Mouse (Mus musculus) heart, postnatal 36 days (tissue): ENCODE results near the gene Olfr33. TPM values are rescaled to one million over a fixed set of nuclear protein-coding genes. Genes with fewer than 3 reads are reported as not detected.

Experiments
- DNase-seq, 2 experiments: peaks; one replicate each; pipeline ENCODE4 v3.0.0; 2021 to 2022
- intact Hi-C: fragments of 180-260 bp; cut with DNase I; formaldehyde crosslinking; loops from one replicate; pipeline ENCODE4 v1.15.1; 2025
- total RNA-seq, 2 experiments: library from RNA; stranded (reverse); gene quantifications; 2 replicates each; pipeline ENCODE4 v1.2.3; 2021

Olfr33 gene
- not detected for total RNA-seq

DNA sequence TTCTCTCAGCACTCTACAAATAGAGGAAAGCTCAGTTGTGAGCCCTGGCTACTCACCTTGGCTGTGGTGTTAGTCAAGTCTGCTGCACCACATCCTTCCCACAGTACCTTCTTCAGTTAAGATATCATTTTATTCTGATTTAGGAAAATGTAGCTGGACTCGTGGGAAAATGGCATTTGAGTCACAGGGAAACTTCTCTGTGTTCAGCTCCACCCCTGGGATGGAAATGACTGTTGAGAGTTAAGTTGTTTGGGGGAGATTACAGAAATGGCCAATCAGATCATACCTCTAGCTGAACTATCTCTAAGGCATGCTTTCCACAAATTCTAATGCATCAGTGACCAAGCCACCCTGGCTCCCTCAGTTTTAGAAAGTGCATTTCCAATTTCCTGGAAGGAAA lies at the start of gene Olfr33:
Olfr33 (minus strand) TSS at position 101 of the 400 bp plus-strand sequence.
- DNase-seq = no peak
- intact Hi-C loops = no loop called here

DNA sequence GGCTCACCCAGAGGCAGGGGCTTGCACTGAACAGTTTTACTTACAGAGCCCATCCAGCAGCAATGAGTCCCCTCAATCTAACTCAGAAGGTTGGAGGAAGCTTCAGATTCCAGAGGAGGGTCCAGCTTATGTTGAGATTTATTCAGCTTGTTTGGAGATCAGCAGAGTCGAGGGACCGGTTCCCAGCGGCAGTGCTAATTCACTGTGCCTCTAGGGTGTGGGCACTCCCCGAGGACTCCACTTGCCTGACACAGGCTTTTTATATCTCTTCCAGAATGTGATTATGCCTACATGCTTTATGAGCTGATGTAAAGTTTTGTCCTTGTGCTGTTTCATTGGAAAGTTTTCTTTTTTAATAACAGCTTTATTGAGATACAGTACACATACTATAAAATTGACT lies 40.4 kb upstream of the Olfr33 start, which contains the start of the genes Olfr560 and Olfr78:
Olfr560 (minus strand) TSS at position 101 of the 400 bp plus-strand sequence.
Olfr78 (minus strand) TSS at position 206 of the 400 bp plus-strand sequence.
- intact Hi-C loops = loop anchor here (10.0 kb wide), 1 partner anchor 156 kb away; the partner anchor contains the start of gene Olfr571
- DNase-seq = no peak

DNA sequence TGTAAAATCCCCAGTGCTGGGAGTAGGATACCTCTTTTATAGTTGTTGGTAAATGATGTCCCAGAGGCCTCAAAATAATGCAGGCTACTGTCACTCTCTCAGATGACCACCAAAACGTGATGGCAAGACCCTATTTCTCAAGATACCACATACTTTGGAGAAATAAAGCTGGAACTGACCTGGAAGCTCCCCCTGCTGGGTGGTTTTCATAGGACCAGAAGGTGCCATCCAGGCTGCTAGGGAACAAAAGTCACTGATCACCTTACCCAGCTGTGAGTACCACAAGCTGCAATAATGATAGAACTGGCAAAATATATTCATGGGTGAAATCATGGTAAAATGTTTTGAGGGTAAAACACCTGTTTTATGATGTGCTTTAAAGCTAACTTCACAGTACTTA lies 33.2 kb upstream of the Olfr33 start:
- intact Hi-C loops = loop anchor here (2.0 to 10.0 kb wide), 3 partner anchors 87 to 239 kb away; partner anchors contain the start of genes Olfr556 and Olfr571
- peak in 1 of 2 experiments; percentile 6 for DNase-seq

DNA sequence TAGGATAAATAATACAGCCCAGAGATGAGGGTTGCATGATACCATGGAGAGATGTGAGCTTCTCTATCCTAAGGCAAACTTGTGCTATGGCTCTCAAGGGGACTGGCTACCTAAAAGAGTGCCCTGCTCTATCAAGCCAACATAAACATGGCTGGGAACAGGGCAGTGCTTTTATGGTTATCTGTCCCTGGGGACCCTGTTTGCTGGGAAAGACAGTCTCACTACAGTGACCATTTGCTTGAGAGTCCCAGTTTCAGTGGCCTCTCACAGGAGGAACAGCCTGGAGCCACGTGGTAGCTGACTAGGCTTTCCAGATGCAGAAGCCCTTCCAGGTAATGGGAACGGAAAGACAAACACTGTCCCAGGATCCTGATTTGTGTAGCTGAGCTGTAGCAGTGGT lies 18.8 kb upstream of the Olfr33 start:
- DNase-seq = no peak
- intact Hi-C loops = no loop called here

GRCm38 (mm10) chr7:102733793-102734192 lies 14.9 kb upstream of the Olfr33 start:
- intact Hi-C loops = no loop called here
- DNase-seq = no peak

GRCm38 (mm10) chr7:102727391-102727790 lies 8.5 kb upstream of the Olfr33 start, which contains the start of gene Olfr559:
Olfr559 (minus strand) TSS chr7:102727491.
- intact Hi-C loops = no loop called here
- DNase-seq = no peak

DNA sequence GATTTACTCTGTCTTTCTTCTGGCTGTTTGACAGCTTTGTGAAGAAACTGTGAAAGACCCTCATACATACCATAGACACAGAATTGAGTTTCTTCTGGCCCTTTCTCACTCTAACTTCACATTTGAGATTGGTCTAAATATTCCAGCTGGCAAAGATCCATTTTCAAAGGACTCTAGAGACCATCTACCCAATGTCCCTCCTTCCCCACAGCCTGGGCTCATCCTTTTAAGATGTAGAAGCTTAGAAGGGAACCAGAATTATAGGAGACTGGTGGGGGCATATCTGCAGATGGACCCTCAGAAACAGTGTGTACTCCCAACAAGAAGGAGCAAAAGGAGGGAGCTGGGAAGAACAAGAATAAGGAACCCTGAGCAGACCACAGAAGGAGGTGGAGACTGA lies 17.0 kb downstream of the Olfr33 start, which contains the start of gene Olfr558:
Olfr558 (plus strand) TSS at position 301 of the 400 bp plus-strand sequence.
- intact Hi-C loops = no loop called here
- DNase-seq = no peak

DNA sequence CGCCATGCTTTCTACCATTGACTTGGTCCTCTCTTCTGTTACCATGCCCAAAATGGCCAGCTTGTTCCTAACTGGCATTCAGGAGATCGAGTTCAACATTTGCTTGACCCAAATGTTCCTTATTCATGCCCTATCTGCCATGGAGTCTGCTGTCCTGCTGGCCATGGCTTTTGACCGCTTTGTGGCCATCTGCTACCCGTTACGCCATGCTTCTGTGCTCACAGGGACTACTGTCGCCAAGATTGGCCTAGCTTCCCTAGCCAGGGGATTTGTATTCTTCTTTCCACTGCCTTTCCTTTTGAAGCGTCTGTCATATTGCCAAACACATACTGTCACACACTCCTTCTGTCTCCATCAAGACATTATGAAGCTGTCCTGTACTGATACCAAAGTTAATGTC lies 20.4 kb downstream of the Olfr33 start:
- DNase-seq = no peak
- intact Hi-C loops = loop anchor here (10.0 kb wide), 1 partner anchor 216 kb away; the partner anchor contains the start of gene Olfr571

- peak; percentile 12 to 23 for DNase-seq
- intact Hi-C loops = loop anchor here (10.0 kb wide), 1 partner anchor 219 kb away; the partner anchor contains the start of gene Olfr571
These were observed 23.3 kb downstream of the Olfr33 start, which contains the start of gene Olfr557 for GRCm38 (mm10) chr7:102695358-102696125. Olfr557 (plus strand) TSS chr7:102695910.

GRCm38 (mm10) chr7:102686944-102687501 lies 31.8 kb downstream of the Olfr33 start, which contains the start of gene Trim68:
Trim68 (minus strand) TSS chr7:102687327.
- DNase-seq = peak; percentile 85 to 88
- intact Hi-C loops = no loop called here

DNA sequence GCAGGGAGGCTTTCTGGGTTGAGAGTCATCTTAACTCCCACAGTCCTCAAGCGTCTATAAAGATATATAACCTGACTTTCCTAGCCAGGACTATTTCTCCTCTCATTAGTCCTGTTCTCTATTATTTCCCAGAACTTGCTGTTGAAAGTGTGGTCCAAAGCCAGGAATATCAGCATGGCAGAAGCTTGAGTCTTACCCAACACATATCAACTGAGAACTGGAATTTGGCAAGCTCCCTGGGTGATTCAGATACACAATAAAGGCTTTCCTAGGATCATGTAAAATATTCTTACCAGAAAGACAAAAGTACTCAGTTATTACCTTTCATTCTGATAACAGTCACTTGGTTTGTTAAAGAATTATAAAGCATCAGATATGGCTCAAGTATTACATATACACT lies 37.0 kb downstream of the Olfr33 start:
- intact Hi-C loops = loop anchor here (5.0 kb wide), 1 partner anchor 115 kb away; the partner anchor contains the start of gene Trim21
- no peak for DNase-seq

DNA sequence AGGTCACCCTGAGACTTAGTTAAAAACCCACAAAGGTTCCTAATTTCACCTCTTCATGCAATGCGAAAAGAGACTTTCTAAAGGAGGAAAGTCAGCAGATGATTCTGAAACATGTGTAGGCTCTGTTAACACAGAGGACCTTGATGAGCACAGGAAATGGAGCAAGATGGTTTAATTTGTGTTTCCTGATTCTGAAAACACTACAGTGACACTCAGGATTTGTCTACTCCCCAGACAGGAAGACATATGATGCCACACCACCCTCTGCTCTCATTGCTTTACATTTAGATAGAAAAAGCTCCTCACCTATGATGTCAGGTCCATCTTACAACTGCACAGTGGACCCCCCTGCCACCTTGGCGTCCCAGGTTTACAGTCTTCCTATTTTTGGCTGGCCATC lies 42.6 kb downstream of the Olfr33 start:
- intact Hi-C loops = no loop called here
- no peak for DNase-seq

- no peak for DNase-seq
- intact Hi-C loops = loop anchor here (2.0 kb wide), 2 partner anchors 87 to 253 kb away; no protein-coding TSS in a partner anchor
These were observed 53.5 kb downstream of the Olfr33 start for GRCm38 (mm10) chr7:102665378-102665777.

DNA sequence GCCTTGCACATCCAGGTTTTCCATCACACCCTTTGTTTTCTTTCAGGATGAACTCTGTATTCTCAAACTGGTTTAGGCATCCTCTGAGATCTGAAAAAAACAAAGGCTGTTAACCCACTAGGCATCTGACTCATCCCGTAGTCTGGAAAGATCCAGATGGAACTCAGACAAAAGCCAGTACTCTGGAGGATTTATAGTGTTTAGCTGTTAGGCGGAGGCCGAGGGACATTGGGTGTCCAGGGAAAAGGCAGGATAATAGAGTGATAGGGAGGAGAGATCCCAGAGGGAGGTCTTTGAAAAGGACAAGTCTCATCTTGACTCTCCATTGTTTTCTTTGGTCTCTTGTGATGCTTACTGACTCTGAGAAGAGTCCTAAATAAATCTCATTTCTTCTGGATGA lies 54.3 kb downstream of the Olfr33 start, which contains the start of gene Olfr556:
Olfr556 (plus strand) TSS at position 301 of the 400 bp plus-strand sequence.
- no peak for DNase-seq
- intact Hi-C loops = loop anchor here (2.0 kb wide), 2 partner anchors 88 to 254 kb away; no protein-coding TSS in a partner anchor

Other genes starting within 250 kb of the Olfr33 start
- gene Olfr543, start 237.4 kb downstream of the Olfr33 start, total RNA-seq = not detected
- gene Olfr544, start 230.8 kb downstream of the Olfr33 start, total RNA-seq = not detected
- gene Olfr545, start 219.5 kb downstream of the Olfr33 start, total RNA-seq = not detected
- gene Olfr547, start 184.3 kb downstream of the Olfr33 start, total RNA-seq = not detected
- not detected for gene Olfr548-ps1, start 178.2 kb downstream of the Olfr33 start, total RNA-seq
- gene Olfr549, start 169.2 kb downstream of the Olfr33 start, total RNA-seq = not detected
- gene Trim21, start 153.6 kb downstream of the Olfr33 start, total RNA-seq = 1 to 10 TPM; 5.2 to 7.0 TPM
- gene Olfr550, start 147.6 kb downstream of the Olfr33 start, total RNA-seq = under 1 TPM in 1 of 2 experiments, not detected in 1; 0.08 TPM
- not detected for gene Olfr551, start 127.2 kb downstream of the Olfr33 start, total RNA-seq
- gene Olfr552, start 121.3 kb downstream of the Olfr33 start, total RNA-seq = under 1 TPM; 0.14 TPM
- gene Olfr553, start 100.9 kb downstream of the Olfr33 start, total RNA-seq = not detected
- gene Olfr554, start 80.6 kb downstream of the Olfr33 start, total RNA-seq = not detected
- not detected for gene Olfr555, start 60.2 kb downstream of the Olfr33 start, total RNA-seq
- gene Olfr556, start 54.2 kb downstream of the Olfr33 start, total RNA-seq = not detected
- gene Trim68, start 31.7 kb downstream of the Olfr33 start, total RNA-seq = 1 to 10 TPM; 7.7 to 8.4 TPM
- not detected for gene Olfr557, start 23.2 kb downstream of the Olfr33 start, total RNA-seq
- 1 to 10 TPM; 2.5 to 3.0 TPM for gene Olfr558, start 16.9 kb downstream of the Olfr33 start, total RNA-seq
- gene Olfr559, start 8.4 kb upstream of the Olfr33 start, total RNA-seq = not detected
- gene Olfr560, start 40.3 kb upstream of the Olfr33 start, total RNA-seq = not detected
- under 1 TPM; 0.28 to 0.68 TPM for gene Olfr78, start 40.4 kb upstream of the Olfr33 start, total RNA-seq
- not detected for gene Olfr561, start 52.2 kb upstream of the Olfr33 start, total RNA-seq
- gene Olfr564, start 84.4 kb upstream of the Olfr33 start, total RNA-seq = not detected
- gene Olfr566, start 139.7 kb upstream of the Olfr33 start, total RNA-seq = not detected
- gene Olfr568, start 158.1 kb upstream of the Olfr33 start, total RNA-seq = not detected
- not detected for gene Olfr569, start 171.8 kb upstream of the Olfr33 start, total RNA-seq
- gene Olfr570, start 175.5 kb upstream of the Olfr33 start, total RNA-seq = not detected
- gene Olfr571, start 198.5 kb upstream of the Olfr33 start, total RNA-seq = not detected
- gene Olfr572, start 205.3 kb upstream of the Olfr33 start, total RNA-seq = not detected
- not detected for gene Olfr573-ps1, start 223.5 kb upstream of the Olfr33 start, total RNA-seq
- gene Olfr574, start 229.4 kb upstream of the Olfr33 start, total RNA-seq = not detected
- not detected for gene Olfr575, start 239.7 kb upstream of the Olfr33 start, total RNA-seq
- not detected for gene Olfr576, start 243.6 kb upstream of the Olfr33 start, total RNA-seq